Mouse (Mus musculus) c-Kit-positive CD71-positive TER-119-positive erythroid progenitor cells, embryonic 14.5 days (primary cell): ENCODE measurements around the gene Cnn3.

Experiments used
- DNase-seq: peaks from one replicate; pipeline ENCODE4 v3.0.0-alpha.2; 2013; ENCODE audit warnings: low spot score

Cnn3 gene

GRCm38 (mm10) chr3:121492026-121492425 is 65.7 kb downstream of the Cnn3 start:
- DNase-seq = no peak

DNA sequence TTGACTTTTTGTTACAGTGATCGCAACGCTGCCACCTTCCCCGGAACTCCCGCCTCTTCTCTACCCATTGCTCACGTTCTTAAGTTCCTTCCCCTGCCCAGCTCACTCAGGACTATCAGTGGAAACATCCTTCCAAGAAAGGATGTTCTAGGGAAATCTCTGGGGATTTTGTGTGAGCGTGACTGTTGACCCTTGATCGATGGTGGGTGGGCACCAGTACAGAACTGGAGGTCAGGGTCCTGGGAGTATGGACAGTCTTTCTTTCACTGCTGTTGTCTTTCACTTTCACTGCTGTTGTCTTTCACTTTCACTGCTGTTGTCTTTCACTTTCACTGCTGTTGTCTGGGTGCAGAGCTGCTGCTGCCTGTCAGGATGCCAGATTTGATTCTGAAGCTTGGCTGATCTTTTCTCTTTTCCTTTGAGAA is 67.7 kb downstream of the Cnn3 start:
- no peak for DNase-seq

GRCm38 (mm10) chr3:121500225-121500624 is 73.9 kb downstream of the Cnn3 start:
- DNase-seq = peak; percentile 59

DNA sequence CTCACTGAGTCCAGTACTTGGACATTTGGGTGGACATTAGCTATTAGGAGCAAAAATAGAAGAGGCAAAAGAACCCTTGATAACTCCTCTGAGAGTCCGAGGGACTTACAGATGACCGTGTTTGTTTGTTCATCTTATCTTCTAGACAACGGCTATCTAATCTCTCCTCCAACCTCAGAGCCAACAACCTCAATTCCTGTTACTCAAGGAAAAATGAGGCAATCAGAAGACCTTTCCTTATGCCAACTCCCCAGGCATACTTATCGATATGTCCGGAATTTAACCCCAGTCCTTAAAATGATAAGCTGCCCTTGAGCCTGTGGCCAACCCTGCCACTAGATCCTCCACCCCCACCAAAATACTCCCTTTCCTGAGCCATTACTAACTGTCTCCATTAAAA is 74.4 kb downstream of the Cnn3 start:
- no peak for DNase-seq

DNA sequence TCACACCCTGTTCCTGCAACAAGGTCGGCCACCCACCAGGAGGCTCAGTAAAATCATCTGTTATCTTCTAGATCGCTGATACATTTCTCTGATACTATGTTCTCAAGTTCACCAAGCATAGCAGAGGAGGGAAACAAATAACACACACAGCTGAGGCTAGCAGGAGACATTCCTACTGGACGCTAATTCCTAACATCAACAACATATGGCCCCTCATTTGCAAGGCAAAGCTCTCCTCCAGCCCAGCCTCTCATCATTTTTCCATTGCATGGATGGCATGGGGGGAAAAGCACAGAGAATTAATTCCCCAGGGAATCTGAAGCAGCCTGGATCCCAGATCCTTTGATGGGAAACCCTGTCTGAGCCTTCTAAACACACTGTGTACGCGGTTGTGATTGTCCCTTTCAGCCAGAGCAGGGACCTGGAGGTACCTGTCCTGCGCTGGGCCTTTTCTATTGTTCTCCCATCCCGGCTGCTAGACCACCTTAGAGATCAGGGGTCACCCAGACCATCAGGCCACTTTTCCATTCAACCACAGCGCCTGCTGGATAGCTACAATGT is 78.7 kb downstream of the Cnn3 start:
- DNase-seq = no peak

DNA sequence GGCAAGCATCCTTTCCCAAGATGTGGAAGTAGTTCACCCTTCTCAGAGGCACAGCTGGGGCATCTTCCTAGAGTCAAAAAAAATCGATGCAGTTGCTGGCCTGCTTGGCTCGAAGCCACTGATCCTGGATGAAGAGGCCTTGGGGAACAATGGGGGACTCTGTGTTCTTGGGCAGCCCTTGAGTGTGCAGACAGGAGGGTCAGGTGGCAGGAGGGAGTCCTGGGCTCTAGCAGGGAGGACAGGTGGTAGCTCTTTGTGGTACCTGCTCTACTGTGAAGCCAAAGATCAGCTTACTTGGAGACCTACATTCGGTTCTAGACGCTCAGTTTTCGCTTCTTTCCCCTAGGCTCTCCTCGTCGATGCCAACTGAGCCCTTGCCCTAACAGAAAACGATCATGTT is 79.9 kb downstream of the Cnn3 start:
- DNase-seq = no peak

GRCm38 (mm10) chr3:121506756-121507155 is 80.5 kb downstream of the Cnn3 start:
- no peak for DNase-seq

- no peak for DNase-seq
These were observed 81.4 kb downstream of the Cnn3 start for GRCm38 (mm10) chr3:121507678-121508077.
